Mouse (Mus musculus): ENCODE results near the gene Fbxo3.
"Not testable (repeated sequence)": the region's sequence is repeated elsewhere in the genome, so short reads cannot be mapped to it uniquely, and the experiment has no call there.

DNA sequence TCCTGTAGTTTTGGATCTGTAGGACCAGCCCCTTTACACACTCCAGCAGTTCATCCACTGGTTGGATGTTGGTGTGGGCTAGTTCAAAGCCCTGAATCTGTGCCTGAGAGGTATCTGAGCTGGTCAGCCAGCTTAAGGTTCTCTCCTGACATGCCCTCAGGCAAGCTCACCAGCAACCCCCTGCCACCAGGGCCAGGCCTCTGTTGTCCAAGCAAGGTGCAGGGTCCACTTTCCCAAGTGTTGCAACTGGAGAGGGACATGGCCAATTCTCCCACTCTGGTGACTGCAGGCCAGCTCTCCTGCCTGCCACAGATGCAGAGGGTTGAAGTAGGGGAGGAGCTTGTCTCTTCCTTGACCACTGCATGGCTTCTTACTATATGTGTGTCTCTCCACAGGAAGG, 56.5 kb downstream of the Fbxo3 start:
- not testable (repeated sequence) for TF ChIP-seq POLR2A (IDR thresholded peaks at IDR 0.05; ENCODE audit: control insufficient read depth, low read depth, low read length); CTCF (IDR thresholded peaks at IDR 0.05; ENCODE audit: control insufficient read depth, insufficient read depth, insufficient replicate concordance, low read depth, low read length)

All from testis, adult 2 months (tissue).